Mouse (Mus musculus) right cerebral cortex, adult 2 months (tissue): Measurements from ENCODE around the gene Acsl6.
"Not testable (repeated sequence)": the region's sequence is repeated elsewhere in the genome, so short reads cannot be mapped to it uniquely, and the experiment has no call there.

Source experiments
- DNase-seq, 2 experiments: peaks; one replicate each; pipeline ENCODE4 v3.0.0; 2021 to 2022; ENCODE audit warnings: low spot score in 2 of 2

The Acsl6 gene

GRCm38 (mm10) chr11:54303728-54304470, at the start of gene Acsl6:
Gene Acsl6, plus strand, starts transcription at chr11:54303798.
- peak; percentile 61 to 63 for DNase-seq

DNA sequence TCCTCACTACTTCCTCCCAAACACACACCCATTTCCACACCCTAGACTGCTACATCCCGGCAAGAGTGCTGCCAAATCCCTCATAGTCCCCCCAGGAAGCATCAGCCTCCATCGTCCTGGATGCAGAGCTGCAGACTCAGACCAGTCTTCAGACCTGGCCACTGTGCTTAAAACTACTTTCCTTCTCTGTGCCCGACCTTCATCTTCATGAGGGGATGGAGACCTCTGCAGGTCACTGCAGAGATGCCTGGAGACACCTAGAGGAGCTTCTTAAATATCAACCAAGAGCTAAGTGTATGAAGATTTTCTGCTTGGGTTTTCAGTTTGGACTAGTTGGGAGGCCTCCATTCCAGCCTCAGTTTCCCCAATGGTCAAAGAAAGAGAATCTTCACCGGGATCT, 49.5 kb upstream of the Acsl6 start:
- no peak for DNase-seq

DNA sequence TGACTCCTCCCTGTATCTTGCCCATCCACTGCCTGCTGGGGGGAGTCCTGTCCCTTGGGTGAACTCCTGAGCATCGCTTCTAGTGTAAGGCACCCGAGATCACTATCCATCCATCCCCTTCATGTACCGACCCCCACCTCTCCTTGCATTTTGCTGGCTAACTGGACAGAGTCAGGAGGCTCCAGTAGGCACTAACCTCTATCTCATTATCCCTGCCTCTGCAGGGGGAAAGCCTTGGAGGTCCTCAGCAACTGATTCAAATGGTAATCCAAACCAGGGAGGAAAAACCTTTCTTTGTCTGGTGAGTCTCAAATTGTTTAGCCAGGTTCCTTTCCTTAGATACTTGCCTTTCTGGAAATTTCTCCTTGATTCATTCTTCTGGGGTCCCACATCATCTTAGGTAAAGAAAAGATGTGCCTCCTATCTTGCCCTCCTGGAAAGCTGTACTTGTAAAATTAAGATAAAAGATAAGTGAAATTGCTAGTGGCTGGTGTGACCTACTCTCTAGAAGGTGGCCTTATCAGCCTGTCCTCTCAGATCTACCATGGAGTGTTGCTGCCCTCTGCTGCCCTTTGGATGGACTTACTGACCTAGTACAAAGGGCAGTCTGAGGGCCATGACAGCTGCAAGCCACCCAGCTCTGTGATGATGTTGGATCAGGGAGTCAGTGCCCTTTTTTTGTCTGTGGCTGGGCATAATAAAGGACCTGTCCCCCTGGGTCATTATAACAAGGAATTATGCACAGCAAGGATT, 46.8 kb upstream of the Acsl6 start:
- peak; percentile 64 to 73 for DNase-seq

DNA sequence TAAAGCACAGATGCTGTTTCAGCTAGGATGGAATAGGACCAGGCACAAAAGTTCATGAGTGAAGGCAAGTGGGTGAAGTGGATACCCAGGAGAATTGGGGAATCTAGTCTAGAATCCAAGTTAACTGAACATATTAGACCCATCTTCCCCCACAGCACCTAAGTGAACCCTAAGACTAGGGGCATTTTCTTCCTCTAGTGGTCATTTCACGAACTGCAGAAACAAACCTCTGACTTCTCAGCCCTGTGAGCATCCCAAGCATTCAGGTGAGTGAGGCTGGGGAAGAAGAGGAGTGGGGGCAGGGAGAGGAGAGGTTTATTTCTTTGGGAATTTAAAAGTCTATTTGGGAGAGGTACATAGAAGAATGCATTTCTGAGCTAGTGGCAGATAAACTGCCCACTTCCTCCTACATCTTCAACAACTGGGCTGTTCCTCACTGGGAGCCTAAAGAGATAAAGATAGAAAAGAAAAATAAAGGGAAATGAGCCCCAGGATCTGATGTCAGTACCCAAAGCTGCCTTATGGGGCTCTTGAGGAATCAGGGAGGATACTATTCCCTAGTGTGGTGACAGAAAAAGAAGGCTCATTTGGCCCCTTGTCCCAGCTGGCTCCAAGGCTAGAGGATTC, 40.1 kb upstream of the Acsl6 start:
- no peak for DNase-seq

GRCm38 (mm10) chr11:54264542-54264941, 39.1 kb upstream of the Acsl6 start:
- DNase-seq: peak; percentile 53 to 73

DNA sequence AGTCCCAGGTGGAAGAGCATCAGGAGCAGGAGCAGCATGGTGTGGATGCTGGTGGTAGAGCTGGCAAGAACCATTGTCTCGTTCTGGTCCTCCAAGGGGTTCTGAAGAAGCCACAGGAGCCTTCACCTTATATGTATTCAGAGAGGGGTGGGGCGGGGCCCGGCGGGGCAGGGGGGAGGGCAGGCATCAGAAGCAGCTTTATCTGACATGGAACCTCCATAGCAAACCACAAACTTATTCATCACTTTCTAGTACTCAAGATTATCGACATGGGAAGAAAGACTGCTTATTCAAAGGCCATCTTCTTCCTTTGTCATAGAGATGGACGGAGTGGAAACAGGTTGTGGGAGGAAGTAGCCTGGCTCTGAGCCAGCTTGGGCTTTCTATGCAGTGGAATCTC, 36.4 kb upstream of the Acsl6 start, which contains the start of gene Il3:
Gene Il3, minus strand, starts transcription at position 101 of the 400 bp plus-strand sequence.
- no peak for DNase-seq

GRCm38 (mm10) chr11:54269191-54269896, 34.3 kb upstream of the Acsl6 start:
- DNase-seq: no peak

DNA sequence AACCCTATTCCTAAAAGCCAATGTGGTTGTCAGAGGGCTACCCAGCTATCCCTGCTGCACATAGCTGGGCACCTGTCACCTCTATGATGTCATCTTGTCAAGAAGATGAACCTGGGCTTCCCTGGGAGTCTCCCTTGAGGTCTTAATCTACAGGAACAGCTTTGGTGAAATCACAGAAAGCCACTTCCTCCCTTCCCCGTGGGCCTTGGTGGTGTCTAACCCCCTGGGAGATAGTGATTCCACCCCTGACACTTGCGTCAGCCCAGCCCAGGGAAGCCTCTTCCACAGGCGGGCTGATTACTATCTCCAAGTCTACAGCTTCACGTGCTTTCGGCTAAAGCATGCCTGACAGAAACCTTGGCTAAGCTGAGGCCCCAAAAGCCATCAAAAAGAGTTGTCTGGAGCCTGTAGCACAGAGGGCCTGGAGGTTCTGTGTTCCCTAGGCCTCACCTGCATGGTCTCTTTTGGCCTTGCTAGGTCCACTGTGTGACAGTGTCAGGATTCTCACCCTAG, 32.1 kb upstream of the Acsl6 start:
- DNase-seq: no peak

DNA sequence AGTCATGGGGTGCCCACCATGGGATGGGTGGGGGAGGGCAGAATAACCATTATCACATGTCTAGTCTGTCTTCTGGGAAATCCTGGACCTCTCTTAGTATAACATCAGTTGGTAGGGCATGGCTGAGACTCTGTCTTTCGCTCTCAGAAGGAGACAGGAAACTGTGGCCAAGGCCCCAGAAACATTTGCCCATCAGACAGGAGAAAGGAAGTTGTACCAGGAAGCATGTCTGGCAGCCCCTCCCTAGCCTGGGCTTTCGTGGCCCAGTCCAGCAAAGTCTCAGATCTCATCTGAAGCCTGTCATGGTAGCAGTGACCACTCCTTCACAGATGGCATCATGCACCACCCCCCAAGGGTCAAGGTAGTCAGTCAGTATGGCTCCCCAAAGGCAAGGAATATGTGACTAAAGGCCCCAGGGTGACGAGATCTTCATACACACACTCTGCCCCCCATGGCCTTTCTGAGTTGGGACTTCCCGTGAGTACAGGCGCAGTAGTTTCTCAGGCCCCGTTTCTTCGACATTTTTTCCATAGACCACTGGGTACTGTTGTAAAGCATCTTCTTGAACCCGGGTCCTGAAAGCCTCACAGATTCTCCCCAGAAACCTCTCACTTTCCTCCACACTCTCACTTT, 15.7 kb upstream of the Acsl6 start:
- DNase-seq: no peak

DNA sequence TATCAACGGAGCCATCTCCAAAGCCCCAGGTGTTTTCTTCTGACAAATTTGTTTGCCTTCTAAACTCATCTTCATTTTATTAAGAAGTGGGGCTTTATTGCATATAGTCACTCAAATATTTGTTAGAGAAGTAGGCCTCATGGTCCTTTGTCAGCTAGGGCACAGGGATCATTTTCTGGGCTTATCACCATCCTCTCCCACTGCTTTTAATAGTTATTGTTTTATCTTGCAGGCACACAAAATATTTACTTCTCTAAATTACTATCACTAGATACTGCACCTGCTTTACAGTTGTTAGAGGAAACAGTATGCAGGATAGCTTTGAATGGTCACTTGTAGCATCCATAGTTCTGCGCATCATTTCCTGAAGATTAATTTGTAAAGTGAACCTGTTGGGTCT, 11.4 kb upstream of the Acsl6 start:
- DNase-seq: no peak

DNA sequence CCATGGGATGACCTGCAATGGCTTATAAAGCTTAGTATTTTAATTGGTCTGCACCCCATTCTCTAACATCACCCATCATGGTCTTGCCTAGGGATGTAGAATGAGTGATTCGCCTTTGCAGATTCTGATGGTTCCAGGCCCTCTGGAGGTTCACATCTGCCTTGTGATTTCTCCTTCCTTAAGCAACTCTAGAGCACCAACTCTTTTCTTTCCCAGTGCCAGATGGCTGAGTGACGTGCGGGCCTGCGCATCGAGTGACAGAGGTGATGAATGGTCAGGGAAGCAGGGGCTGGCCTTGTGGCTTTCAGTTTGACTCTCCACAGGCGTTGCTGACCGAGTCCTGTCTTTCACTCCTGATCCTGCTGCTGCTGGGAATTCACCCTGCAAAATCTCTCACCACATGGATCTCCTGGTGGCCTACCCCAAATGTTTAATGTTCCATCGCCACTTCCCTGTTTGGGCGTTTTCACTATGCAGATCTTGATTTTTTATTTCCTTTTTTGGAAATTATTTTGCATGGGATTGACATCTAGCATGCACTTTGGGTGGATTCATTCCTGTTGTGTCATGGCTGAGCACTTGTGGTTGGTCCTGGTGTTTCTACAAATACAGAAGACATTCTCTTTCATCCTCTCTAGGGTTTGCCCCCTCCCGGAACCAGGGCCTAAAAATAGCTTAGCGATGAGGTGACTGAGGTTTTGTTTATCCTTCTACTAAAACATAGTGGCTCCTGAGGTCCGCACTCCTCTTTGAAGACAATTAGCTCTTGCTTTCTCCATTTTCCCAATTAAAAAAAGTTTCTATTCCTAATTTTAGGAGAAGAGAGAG, 9.4 kb upstream of the Acsl6 start:
- no peak for DNase-seq

- no peak for DNase-seq
These were observed 7.6 kb upstream of the Acsl6 start for GRCm38 (mm10) chr11:54295971-54296370.

DNA sequence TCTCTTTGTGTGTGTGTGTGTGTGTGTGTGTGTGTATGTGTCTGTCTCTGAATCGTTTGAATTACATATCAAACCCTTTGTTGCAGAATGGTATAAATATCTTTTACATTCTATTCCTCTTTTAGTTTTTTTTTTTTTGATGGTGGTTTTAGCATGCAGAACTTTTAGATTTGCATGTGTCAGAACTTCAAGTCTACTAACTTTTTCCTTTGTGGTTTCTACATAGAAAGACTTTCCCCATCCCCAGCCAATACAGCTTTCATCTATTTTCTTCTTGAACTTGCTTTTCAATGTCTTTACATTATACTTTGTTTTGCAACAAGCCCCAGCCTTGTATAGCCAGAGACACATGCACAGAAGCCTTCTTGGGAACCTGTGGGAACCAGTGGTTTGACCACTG, 6.9 kb upstream of the Acsl6 start:
- no peak for DNase-seq

GRCm38 (mm10) chr11:54297471-54297870, 6.1 kb upstream of the Acsl6 start:
- not testable (repeated sequence) for DNase-seq

- DNase-seq: no peak
These were observed 4.8 kb upstream of the Acsl6 start for GRCm38 (mm10) chr11:54298777-54299176.

DNA sequence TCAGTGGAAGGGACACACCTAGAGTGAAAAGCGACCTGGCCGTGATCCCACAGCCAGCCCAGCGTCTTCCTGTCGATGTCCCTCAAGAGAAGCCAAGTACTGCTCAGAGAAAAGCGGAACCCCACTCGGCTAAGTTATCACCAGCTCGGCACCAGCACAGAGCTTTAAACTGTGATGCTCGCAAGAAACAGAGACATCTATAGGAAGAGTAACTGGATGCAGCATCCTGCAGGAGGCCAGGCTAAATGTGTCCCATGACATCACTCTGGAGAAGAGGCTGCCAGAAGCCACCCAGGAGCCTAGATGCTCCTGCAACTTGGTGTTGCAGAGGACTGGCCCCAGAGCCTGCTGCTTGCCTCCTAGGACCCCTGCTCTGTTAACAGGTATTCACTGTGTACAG, 1.6 kb upstream of the Acsl6 start:
- peak; percentile 52 to 65 for DNase-seq

GRCm38 (mm10) chr11:54302606-54303005, 992 bp upstream of the Acsl6 start:
- no peak for DNase-seq

DNA sequence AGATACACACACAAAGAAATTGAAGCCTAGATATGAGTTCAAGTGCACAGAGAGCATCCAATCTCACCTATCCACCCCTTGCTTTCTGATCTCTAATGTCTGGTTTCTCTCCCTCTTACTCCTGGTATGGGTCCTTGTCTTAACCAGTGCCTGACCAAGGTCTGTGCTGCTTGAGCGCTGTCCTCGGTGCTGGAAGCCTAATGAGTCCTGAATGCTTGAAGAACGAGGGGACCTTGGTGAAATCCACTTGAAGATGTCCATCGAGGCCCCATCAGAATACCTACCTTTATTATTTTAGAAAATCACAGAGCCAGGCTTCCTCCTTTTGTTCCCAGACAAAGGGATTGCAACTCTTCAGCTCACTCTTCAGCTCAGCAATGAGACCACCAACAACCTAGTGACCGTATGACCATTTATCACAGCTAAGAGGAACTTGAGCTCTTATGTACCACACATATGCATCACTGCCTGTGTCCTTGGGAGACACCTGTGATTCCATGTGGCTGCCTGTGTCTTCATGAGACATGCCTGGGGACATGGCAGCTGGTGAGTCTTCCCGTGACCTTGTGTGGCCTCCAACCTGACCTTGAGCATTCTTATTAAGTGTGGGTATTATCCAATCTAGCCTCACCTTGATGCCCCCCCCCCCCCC, 396 bp upstream of the Acsl6 start:
- DNase-seq: no peak

- DNase-seq: no peak
These were observed 874 bp downstream of the Acsl6 start for GRCm38 (mm10) chr11:54304471-54304873.

GRCm38 (mm10) chr11:54305331-54305730, 1.7 kb downstream of the Acsl6 start:
- no peak for DNase-seq
